Mouse (Mus musculus) cerebellum, adult 11-12 months (tissue): ENCODE data around the gene Dalrd3.

Experiments
- DNase-seq: peaks from one replicate; pipeline ENCODE4 v3.0.0; 2022

The Dalrd3 gene

DNA sequence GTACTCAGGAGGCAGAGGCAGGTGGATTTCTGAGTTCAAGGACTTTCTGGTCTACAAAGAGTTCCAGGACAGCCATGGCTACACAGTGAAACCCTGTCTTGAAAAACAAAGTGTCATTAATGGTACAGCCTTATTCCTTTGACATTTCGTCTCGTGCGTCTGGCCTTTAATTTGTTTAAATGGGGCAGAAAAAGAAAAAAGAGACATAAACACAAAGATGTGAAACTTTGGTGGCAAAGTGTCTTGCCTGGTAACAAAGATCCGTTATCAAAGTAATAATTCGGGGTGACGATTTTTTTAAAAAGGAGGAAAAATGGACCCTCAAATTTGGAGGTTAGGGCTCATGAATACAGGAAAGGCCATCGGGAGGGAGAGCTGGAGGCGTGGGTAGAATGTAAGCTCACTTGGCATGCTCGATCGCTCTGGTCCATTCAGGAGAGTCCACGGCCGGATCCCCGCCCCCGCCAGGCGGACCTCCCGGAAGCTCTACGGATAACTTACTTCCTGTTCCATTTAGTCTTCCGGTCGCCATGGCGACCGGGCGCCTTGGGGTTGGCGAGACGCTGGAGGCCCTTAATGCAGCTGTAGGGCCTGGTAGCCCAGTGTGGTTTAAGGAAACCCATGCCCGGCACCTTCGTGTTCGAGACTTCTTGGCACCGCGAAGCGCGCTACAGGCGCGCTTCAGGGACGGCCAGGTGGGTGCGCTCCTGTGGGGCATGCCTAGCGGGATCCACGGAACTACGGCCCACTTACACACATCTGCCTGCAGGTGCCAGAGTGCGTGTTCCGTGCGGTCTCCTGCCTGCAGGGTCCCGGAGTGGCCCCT lies at the start of gene Dalrd3:
TSS of gene Dalrd3 (plus strand) at position 506 of the 826 bp plus-strand sequence.
- DNase-seq = peak; percentile 92

- DNase-seq = no peak
Observed at GRCm38 (mm10) chr9:108521604-108522003, 48.1 kb upstream of the Dalrd3 start.

- DNase-seq = no peak
Observed at GRCm38 (mm10) chr9:108523341-108523740, 46.3 kb upstream of the Dalrd3 start.

- no peak for DNase-seq
Observed at GRCm38 (mm10) chr9:108525400-108525799, 44.3 kb upstream of the Dalrd3 start.

DNA sequence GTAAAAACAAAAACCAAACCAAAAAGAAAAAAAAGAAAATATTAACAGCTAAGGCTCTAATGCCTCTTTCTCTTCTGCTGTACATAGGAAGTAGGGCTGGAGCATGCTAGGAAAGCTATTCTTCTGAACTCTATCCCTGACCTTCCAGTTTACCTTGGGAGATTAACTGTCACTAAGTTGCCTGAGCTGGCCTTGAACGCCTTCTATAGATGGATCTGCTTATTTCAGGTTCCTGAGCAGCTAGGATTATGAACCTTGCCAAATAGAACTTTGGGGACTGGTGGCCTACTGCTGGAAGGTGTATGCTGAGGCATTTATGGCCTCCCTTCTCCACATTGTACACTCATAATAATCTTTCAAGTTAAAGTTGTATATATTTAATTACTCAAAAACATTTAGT lies 38.7 kb upstream of the Dalrd3 start:
- no peak for DNase-seq

- DNase-seq = no peak
Observed at GRCm38 (mm10) chr9:108531496-108531895, 38.2 kb upstream of the Dalrd3 start.

DNA sequence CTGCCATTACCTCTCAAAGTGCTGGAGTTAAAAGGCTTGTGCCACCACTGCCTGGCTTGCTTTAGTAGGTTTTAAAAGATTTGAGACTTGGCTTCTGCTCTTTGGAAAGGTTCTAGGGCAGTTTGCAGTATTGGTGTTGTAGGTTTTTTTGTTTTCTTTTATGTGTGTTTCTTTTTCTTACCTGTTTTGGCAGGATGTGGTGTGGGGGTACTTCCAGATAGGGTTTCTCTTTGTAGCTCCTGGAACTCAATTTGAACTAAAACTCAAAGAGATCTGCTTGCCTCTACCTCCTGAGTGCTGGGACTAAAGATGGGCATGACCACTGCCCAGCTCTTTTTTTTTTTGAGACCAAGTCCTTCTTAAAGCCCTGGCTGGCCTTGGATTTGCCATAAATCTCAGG lies 28.8 kb upstream of the Dalrd3 start:
- DNase-seq = no peak

- DNase-seq = no peak
Observed at GRCm38 (mm10) chr9:108545986-108546385, 23.7 kb upstream of the Dalrd3 start.

DNA sequence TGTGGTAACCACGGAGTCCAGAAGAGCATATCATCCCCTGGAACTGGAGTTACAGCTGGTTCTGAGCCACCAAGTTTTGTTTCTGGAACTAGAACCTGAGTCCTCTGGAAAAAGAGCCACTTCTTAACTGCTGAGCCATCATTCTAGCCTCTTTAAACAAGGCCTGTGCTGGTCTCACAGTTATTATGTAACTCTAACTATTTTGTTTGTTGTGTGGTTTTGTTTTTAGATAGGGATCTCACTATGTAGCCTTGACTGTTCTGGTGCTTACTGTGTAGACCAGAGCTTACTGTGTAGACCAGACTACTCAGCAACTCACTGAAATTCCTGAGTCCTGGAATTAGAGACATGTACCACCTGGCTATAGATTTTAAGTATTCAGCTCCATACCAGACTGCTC lies 22.8 kb upstream of the Dalrd3 start:
- DNase-seq = no peak

- no peak for DNase-seq
Observed at GRCm38 (mm10) chr9:108559169-108559568, 10.5 kb upstream of the Dalrd3 start.

DNA sequence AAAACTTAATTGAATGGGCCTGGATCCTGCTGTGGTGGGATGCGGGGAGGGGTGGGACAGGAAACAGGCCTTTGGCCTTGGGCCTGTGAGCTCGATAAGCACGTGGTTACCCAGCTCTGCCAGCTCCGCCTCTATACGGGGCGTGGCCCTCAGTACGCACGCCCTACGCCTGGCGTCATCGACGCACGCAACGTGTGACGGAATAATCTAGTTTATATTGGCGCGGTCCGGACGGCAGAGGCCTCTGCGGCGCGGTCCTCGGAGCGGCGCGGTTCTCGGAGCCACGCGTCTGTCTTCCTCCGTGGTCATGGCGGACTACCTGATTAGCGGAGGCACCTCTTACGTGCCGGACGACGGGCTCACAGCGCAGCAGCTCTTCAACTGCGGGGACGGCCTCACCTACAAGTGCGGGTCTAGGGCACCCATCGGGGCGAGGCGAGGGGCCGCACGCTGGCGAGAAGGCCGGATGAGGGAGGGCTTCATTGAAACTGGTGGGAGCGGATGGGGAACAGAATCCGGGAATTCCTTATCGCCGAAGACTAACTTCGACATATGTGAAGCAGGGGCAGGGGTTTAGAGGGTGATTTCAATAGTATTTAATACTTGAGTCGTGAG lies 9.4 kb upstream of the Dalrd3 start, which contains the start of gene Impdh2:
TSS of gene Impdh2 (plus strand) at position 60 of the 615 bp plus-strand sequence.
- peak; percentile 92 for DNase-seq

- peak; percentile 36 for DNase-seq
Observed at GRCm38 (mm10) chr9:108563671-108564070, 6.0 kb upstream of the Dalrd3 start.

GRCm38 (mm10) chr9:108564131-108564530 lies 5.6 kb upstream of the Dalrd3 start:
- DNase-seq = peak; percentile 43

DNA sequence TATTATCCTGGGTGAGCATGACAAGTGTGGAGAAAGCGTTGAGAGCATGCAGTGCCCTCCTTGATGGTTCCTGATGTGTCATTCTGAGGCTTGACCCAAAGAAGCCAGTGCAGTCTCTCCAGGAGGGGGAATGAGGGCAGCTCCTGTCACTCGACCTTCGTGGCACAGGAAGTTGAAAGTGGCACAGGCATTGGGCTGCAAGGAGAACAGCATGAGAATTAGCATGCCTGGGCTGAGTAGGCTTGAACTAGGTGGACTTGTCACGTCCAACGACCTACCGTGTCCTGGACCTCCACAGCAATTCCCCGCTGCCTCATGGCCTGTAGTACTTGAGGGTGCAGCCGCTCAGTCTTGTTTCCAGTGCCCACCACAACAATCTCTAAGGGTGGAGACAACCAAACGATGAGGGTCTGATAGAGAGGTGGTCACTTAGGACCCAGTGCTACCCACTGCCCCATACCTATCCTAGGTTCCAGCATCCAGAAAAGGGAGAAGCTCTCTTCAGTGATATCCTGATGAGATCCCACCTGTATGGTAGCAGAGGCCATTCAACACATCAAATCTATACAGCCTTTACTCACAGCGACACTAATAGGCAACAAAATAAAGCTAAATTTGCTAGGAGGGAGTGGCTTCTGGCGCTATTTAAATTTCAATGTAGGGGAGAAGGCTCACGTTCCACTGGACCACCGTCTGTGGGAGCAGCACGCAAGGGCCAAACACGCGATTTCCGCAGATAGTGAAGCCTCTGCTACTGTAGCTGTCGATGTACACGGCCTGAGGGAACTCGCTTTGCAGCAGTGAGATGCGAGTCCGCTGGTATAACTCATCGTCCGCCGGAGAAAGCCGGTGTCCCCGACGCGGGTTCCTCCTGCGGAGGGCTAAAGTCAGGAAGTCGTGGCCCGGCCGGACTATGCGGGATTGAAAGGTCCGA lies 3.5 kb upstream of the Dalrd3 start:
- DNase-seq = peak; percentile 39

GRCm38 (mm10) chr9:108566815-108567776 lies 2.6 kb upstream of the Dalrd3 start, which contains the start of gene Ndufaf3:
TSS of gene Ndufaf3 (minus strand) at chr9:108567434.
- peak; percentile 95 for DNase-seq

GRCm38 (mm10) chr9:108567931-108568419 lies 1.7 kb upstream of the Dalrd3 start:
- DNase-seq = no peak

GRCm38 (mm10) chr9:108568511-108568921 lies 1.2 kb upstream of the Dalrd3 start:
- peak; percentile 54 for DNase-seq

GRCm38 (mm10) chr9:108570207-108570896 lies 666 bp downstream of the Dalrd3 start:
- DNase-seq = peak; percentile 72

GRCm38 (mm10) chr9:108571401-108571973 lies 1.8 kb downstream of the Dalrd3 start:
- DNase-seq = peak; percentile 33

GRCm38 (mm10) chr9:108572321-108572720 lies 2.6 kb downstream of the Dalrd3 start:
- DNase-seq = peak; percentile 20
